Mouse (Mus musculus) heart, adult 2 months (tissue): ENCODE results near the gene Anapc11. TPM values are rescaled to one million over a fixed set of nuclear protein-coding genes. Genes with fewer than 3 reads are reported as not detected.
A peak's percentile ranks its signal among the peaks of the same experiment; 100 is the strongest.

ENCODE experiments used
- DNase-seq, 2 experiments: peaks; one replicate each; pipeline ENCODE4 v3.0.0; 2021
- H3K27ac ChIP-seq: fragments of 200-600 bp; 2 replicates; pipeline ENCODE4 v1.8.1; 2022
- H3K27me3 ChIP-seq: fragments of 200-500 bp; 2 replicates; pipeline ENCODE4 v1.6.1; 2012; ENCODE audit warnings: mild to moderate bottlenecking, low read length, inconsistent platforms, mixed read lengths; ENCODE audit not compliant: control insufficient read depth, insufficient read depth
- H3K36me3 ChIP-seq: fragments of 200-500 bp; 2 replicates; pipeline ENCODE4 v1.6.1; 2012; ENCODE audit warnings: low read length, inconsistent platforms; ENCODE audit not compliant: control insufficient read depth, insufficient read depth
- H3K4me1 ChIP-seq: fragments of 200-500 bp; 2 replicates; pipeline ENCODE4 v1.6.1; 2011; ENCODE audit warnings: low read length; ENCODE audit not compliant: control insufficient read depth, insufficient read depth
- H3K4me3 ChIP-seq: fragments of 200-600 bp; 2 replicates; pipeline ENCODE4 v1.8.1; 2022
- H3K79me2 ChIP-seq: fragments of 200-500 bp; replicated peaks from 2 replicates; pipeline ENCODE4 v1.6.1; 2012; ENCODE audit warnings: mild to moderate bottlenecking, inconsistent platforms, low read length, moderate library complexity, mixed read lengths; ENCODE audit not compliant: control insufficient read depth, insufficient read depth
- H3K9ac ChIP-seq: fragments of 200-500 bp; 2 replicates; pipeline ENCODE4 v1.6.1; 2012; ENCODE audit warnings: low read depth, mild to moderate bottlenecking, control low read depth, inconsistent platforms, low read length, mixed read lengths
- CTCF ChIP-seq: fragments of 200-600 bp; IDR thresholded peaks from 2 replicates; pipeline ENCODE4 v1.8.1; 2022; ENCODE audit warnings: antibody characterized with exemption, mild to moderate bottlenecking, moderate library complexity
- EP300 ChIP-seq: fragments of 200-500 bp; IDR thresholded peaks from 2 replicates; pipeline ENCODE4 v1.6.1; 2011; ENCODE audit warnings: low read depth, low read length, control low read depth; ENCODE audit not compliant: insufficient read depth
- POLR2A ChIP-seq: fragments of 200-500 bp; IDR thresholded peaks from 2 replicates; pipeline ENCODE4 v1.6.1; 2011; ENCODE audit warnings: mild to moderate bottlenecking, low read depth, low read length, control low read depth; ENCODE audit not compliant: insufficient read depth
- WGBS: fragments of 180-500 bp; shearing (Covaris S2); methylation state at CpG from one replicate; pipeline ENCODE4 v1.1.7; 2018; 5-methylcytosine and 5-hydroxymethylcytosine counted together
- intact Hi-C: fragments of 180-260 bp; cut with DNase I; formaldehyde crosslinking; loops from one replicate; pipeline ENCODE4 v1.15.1; 2025
- polyA plus RNA-seq: library from polyadenylated mRNA; depleted of rRNA; stranded (reverse); fragments of >200 nt; gene quantifications from 2 replicates; pipeline ENCODE4 v1.2.3, GENCODE M21; 2012
- total RNA-seq, 2 experiments: library from RNA; stranded (reverse); gene quantifications; 2 replicates each; pipeline ENCODE4 v1.2.3; 2021

Anapc11 gene
- total and polyA plus RNA-seq, 3 experiments: 79.9 to 105 (median 89.0) TPM

GRCm38 (mm10) chr11:120577211-120578023 is 20.8 kb upstream of the Anapc11 start:
- H3K4me1 ChIP-seq: peaks cover 8% of the 10 kb centered on the region
- WGBS: 79% methylated on average over 7 of the region's 7 CpGs
- H3K9ac ChIP-seq: no peak overlapping the region
- peaks cover 6% of the 10 kb centered on the region for H3K36me3 ChIP-seq
- no peaks in the 10 kb centered on the region for H3K27me3 ChIP-seq
- intact Hi-C loops: loop anchor here (2.0 kb wide), 1 partner anchor 63 kb away; no protein-coding TSS in a partner anchor
- H3K79me2 ChIP-seq: peaks cover 5% of the 10 kb centered on the region
- no peak for DNase-seq
- no peak for TF ChIP-seq EP300
- peak; percentile 67 for TF ChIP-seq CTCF
- TF ChIP-seq POLR2A: no peak
- H3K4me3 ChIP-seq: no peak overlapping the region
- H3K27ac ChIP-seq: no peak overlapping the region

- H3K4me3 ChIP-seq: no peak overlapping the region
- no peak overlapping the region for H3K9ac ChIP-seq
- TF ChIP-seq POLR2A: no peak
- TF ChIP-seq EP300: no peak
- TF ChIP-seq CTCF: no peak
Observed at GRCm38 (mm10) chr11:120578024-120578693, 20.1 kb upstream of the Anapc11 start.

GRCm38 (mm10) chr11:120578694-120579243 is 19.5 kb upstream of the Anapc11 start:
- no peak for TF ChIP-seq CTCF
- TF ChIP-seq POLR2A: 0 out of 2 replicates have a peak, but pooled peaks have one; percentile 15
- Histone ChIP-seq H3K27me3 (no peaks in the 10 kb centered on the region), H3K27ac (no peak overlapping the region), H3K9ac (no peak overlapping the region), H3K36me3 (peaks cover 6% of the 10 kb centered on the region), H3K79me2 (peaks cover 5% of the 10 kb centered on the region), H3K4me3 (no peak overlapping the region), H3K4me1 (peaks cover 8% of the 10 kb centered on the region)
- WGBS: 79% methylated on average over 11 of the region's 11 CpGs
- intact Hi-C loops: loop anchor here (2.0 kb wide), 1 partner anchor 64 kb away; no protein-coding TSS in a partner anchor
- DNase-seq: peak in 1 of 2 experiments; percentile 30

More at GRCm38 (mm10) chr11:120578024-120578693, 20.1 kb upstream of the Anapc11 start:
- peaks cover 6% of the 10 kb centered on the region for H3K36me3 ChIP-seq
- WGBS: 75% methylated on average over 10 of the region's 10 CpGs
- peaks cover 8% of the 10 kb centered on the region for H3K4me1 ChIP-seq
- DNase-seq: peak in 1 of 2 experiments; percentile 33
- H3K27me3 ChIP-seq: no peaks in the 10 kb centered on the region
- intact Hi-C loops: loop anchor here (2.0 kb wide), 1 partner anchor 63 kb away; no protein-coding TSS in a partner anchor
- no peak overlapping the region for H3K27ac ChIP-seq
- peaks cover 5% of the 10 kb centered on the region for H3K79me2 ChIP-seq

- no peak overlapping the region for H3K9ac ChIP-seq
- H3K4me3 ChIP-seq: peak overlapping the region; percentile 72
- no peaks in the 10 kb centered on the region for H3K27me3 ChIP-seq
- intact Hi-C loops: loop anchor here (2.0 to 5.0 kb wide), 3 partner anchors 32 to 133 kb away; partner anchors contain the start of genes Cenpx, Lrrc45 and Mcrip1
- peaks cover 6% of the 10 kb centered on the region for H3K36me3 ChIP-seq
- TF ChIP-seq POLR2A (no peak), EP300 (0 out of 2 replicates have a peak, but pooled peaks have one; percentile 32)
- DNase-seq: peak; percentile 65 to 84
- peaks cover 7% of the 10 kb centered on the region for H3K4me1 ChIP-seq
- peaks cover 5% of the 10 kb centered on the region for H3K79me2 ChIP-seq
- WGBS: 49% methylated on average over 15 of the region's 15 CpGs
- H3K27ac ChIP-seq: peak overlapping the region; percentile 94
Observed at GRCm38 (mm10) chr11:120579316-120580107, 18.7 kb upstream of the Anapc11 start.

GRCm38 (mm10) chr11:120580190-120580589 is 18.0 kb upstream of the Anapc11 start:
- WGBS: 41% methylated on average over 7 of the region's 7 CpGs
- intact Hi-C loops: loop anchor here (5.0 kb wide), 2 partner anchors 33 to 132 kb away; partner anchors contain the start of genes Cenpx, Lrrc45 and Mcrip1
- Histone ChIP-seq H3K27me3 (no peaks in the 10 kb centered on the region), H3K4me3 (peak overlapping the region; percentile 72), H3K79me2 (peaks cover 5% of the 10 kb centered on the region), H3K27ac (peak overlapping the region; percentile 94), H3K9ac (peak overlapping the region; percentile 98), H3K4me1 (peaks cover 7% of the 10 kb centered on the region), H3K36me3 (peaks cover 6% of the 10 kb centered on the region)
- DNase-seq: peak; percentile 22 to 38
- TF ChIP-seq POLR2A (no peak), CTCF (no peak), EP300 (no peak)
